Mouse (Mus musculus): ENCODE results near the gene Dpp8.

- TF ChIP-seq POLR2A (IDR thresholded peaks at IDR 0.05; ENCODE audit: extremely low read depth, insufficient read depth, low read length) (no peak), CTCF (IDR thresholded peaks at IDR 0.05; ENCODE audit: extremely low read depth, insufficient read depth, low read length) (no peak)
Measured at GRCm38 (mm10) chr9:65113694-65114093, 81.5 kb downstream of the Dpp8 start.
